Mouse (Mus musculus) olfactory bulb, adult 2 months (tissue): ENCODE data around the gene Brdt.

ENCODE experiments used
- CTCF ChIP-seq: fragments of 200-500 bp; IDR thresholded peaks from 2 replicates; pipeline ENCODE4 v1.5.1; 2012; ENCODE audit warnings: low read depth, mild to moderate bottlenecking, low read length, moderate library complexity; ENCODE audit not compliant: insufficient read depth
- POLR2A ChIP-seq: fragments of 200-500 bp; IDR thresholded peaks from 2 replicates; pipeline ENCODE4 v1.6.1; 2012; ENCODE audit warnings: mild to moderate bottlenecking, low read depth, low read length, moderate library complexity; ENCODE audit not compliant: insufficient read depth

DNA sequence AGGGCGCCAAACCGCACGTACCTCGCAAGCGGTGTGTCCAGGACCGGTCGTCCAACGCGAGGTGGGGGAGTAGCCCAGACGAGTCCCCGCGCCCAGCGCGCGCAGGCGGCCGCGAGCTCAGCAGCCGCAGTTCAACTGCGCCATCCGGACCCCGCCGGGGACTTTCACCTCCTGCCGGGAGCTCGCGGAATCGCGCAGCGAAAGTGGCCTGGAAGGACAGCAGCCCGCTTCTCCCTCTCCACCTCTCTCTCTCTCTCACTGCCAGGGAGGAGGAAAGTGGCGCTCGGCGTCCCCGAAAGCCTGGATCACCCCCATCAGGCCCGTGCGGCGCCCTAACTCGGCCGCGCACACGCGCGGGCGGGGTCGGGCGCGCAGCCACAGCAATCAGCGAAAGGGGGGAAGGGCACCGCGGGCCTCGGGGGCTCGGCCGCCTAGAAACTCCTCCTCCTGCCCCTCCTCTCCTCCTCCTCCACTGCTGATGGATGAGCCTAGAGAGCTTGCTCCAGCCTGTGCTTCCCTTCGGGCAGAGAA lies 41.7 kb upstream of the Brdt start, which contains the start of gene Tgfbr3:
- TF ChIP-seq CTCF (no peak), POLR2A (no peak)
